Mouse (Mus musculus) forebrain, embryonic 16.5 days (tissue): ENCODE measurements around the gene Zcchc13. TPM values are rescaled to one million over a fixed set of nuclear protein-coding genes. Genes with fewer than 3 reads are reported as not detected.
"Not testable (repeated sequence)": the region's sequence is repeated elsewhere in the genome, so short reads cannot be mapped to it uniquely, and the experiment has no call there.

Source experiments
- ATAC-seq: fragments of 200-750 bp; cut with Nextera tagmentation; 2 replicates; pipeline ENCODE4 v1.8.0; 2017; ENCODE audit warnings: mild to moderate bottlenecking, moderate library complexity
- H3K27ac ChIP-seq: fragments of 300-500 bp; sonication (generic); 2 replicates; pipeline ENCODE4 v1.5.1; 2014; ENCODE audit warnings: low read length, control low read depth
- H3K27me3 ChIP-seq: fragments of 300-500 bp; sonication (generic); replicated peaks from 2 replicates; pipeline ENCODE4 v1.6.1; 2014; ENCODE audit warnings: low read length; ENCODE audit not compliant: control insufficient read depth, insufficient read depth
- H3K36me3 ChIP-seq: fragments of 300-500 bp; sonication (generic); 2 replicates; pipeline ENCODE4 v1.6.1; 2014; ENCODE audit not compliant: control insufficient read depth, insufficient read depth
- H3K4me1 ChIP-seq: fragments of 300-500 bp; sonication (generic); replicated peaks from 2 replicates; pipeline ENCODE4 v1.6.1; 2014; ENCODE audit warnings: low read length; ENCODE audit not compliant: control insufficient read depth, insufficient read depth
- H3K4me2 ChIP-seq: fragments of 300-500 bp; sonication (generic); 2 replicates; pipeline ENCODE4 v1.6.1; 2014; ENCODE audit warnings: mild to moderate bottlenecking, low read length, control low read depth
- H3K4me3 ChIP-seq: fragments of 300-500 bp; sonication (generic); replicated peaks from 2 replicates; pipeline ENCODE4 v1.5.1; 2014; ENCODE audit warnings: mild to moderate bottlenecking, low read length, control low read depth
- H3K9ac ChIP-seq: fragments of 300-500 bp; sonication (generic); replicated peaks from 2 replicates; pipeline ENCODE4 v1.6.1; 2014; ENCODE audit warnings: low read depth, low read length, control low read depth
- H3K9me3 ChIP-seq: fragments of 300-500 bp; sonication (generic); 2 replicates; pipeline ENCODE4 v1.6.1; 2016; ENCODE audit warnings: low read length; ENCODE audit not compliant: control insufficient read depth
- WGBS: fragments of 180-500 bp; shearing (Covaris S2); extraction: QIAGEN DNeasy Blood & Tissue Kit; methylation state at CpG from one replicate; pipeline ENCODE4 v1.1.7; 2014; 5-methylcytosine and 5-hydroxymethylcytosine counted together
- polyA plus RNA-seq: library from polyadenylated mRNA; unstranded; fragments of >200 nt; fragmentation: Nextera tagmentation; extraction: Ambion mirVana; gene quantifications from 2 replicates; pipeline ENCODE4 v1.2.1, GENCODE M21; 2015

The Zcchc13 gene
- polyA plus RNA-seq, 1 experiment from 2014 or later = not detected

DNA sequence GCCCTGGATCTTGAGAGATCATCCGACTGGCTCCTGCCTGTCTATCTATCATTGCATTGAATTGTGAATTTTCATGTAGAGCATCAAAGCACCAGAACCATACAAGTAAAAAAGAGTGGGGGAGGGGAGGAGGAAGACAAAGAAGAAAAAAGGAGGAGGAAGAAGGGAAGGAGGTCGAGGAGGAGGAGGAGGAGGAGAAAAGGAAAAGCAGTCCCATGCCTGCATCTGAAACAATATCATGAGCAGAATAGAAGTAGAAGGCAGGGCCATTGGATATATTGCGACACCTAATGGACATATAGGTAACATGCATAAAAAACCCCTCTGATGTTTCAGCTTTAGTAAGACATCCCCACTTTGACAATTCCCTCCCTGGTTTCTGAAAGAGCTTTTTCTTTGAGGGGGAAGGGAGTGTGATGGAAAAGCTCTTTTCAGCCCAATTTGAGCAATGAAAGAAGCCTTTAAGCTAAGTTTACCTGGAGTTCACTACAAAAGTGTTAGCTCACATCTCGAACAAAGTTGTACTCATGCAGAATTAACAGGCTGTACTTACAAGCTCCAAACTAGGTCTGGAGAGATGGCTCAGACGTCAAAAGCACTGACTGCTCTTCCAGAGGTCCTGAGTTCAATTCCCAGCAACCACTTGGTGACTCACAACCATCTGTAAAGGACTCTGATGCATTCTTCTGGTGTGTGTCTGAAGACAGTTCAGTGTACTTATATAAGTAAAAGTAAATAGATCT lies 5.8 kb upstream of the Zcchc13 start:
- no peaks in the 10 kb centered on the region for H3K36me3 ChIP-seq
- H3K27me3 ChIP-seq = no peaks in the 10 kb centered on the region; the same call in 1 of the 2 replicates
- H3K4me3 ChIP-seq = no peak overlapping the region
- WGBS = 19% methylated on average over 5 of the region's 5 CpGs
- H3K4me2 ChIP-seq = no peak overlapping the region
- peaks cover 8% of the 10 kb centered on the region for H3K4me1 ChIP-seq
- no peak overlapping the region for H3K27ac ChIP-seq
- H3K9me3 ChIP-seq = no peaks in the 10 kb centered on the region
- H3K9ac ChIP-seq = no peak overlapping the region
- no peak for ATAC-seq

DNA sequence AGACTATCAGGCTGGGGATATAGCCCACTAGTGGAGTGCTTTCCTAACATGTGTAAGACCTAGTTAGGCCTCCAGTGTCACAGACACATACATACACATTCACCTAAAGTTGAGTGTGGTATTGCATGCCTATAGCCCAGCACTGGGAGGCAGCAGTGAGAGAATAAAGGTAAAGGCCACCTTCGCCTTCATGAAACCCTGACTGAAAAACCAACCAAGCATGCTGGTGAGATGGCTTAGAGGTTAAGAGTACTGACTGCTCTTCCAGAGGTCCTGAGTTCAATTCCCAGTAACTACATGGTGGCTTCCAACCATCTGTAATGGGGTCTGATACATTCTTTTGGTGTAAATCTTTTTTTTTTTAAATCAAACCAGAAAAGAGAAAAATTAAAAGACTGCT lies 1.5 kb upstream of the Zcchc13 start:
- no peak overlapping the region for H3K4me3 ChIP-seq
- no peaks in the 10 kb centered on the region for H3K36me3 ChIP-seq
- no peaks in the 10 kb centered on the region for H3K9me3 ChIP-seq
- no peak overlapping the region for H3K9ac ChIP-seq
- no peak overlapping the region for H3K27ac ChIP-seq
- 47% methylated on average over 1 of the region's 1 CpGs for WGBS
- no peak overlapping the region for H3K4me2 ChIP-seq
- ATAC-seq = no peak
- no peaks in the 10 kb centered on the region; the same call in 1 of the 2 replicates for H3K27me3 ChIP-seq
- H3K4me1 ChIP-seq = peaks cover 6% of the 10 kb centered on the region

DNA sequence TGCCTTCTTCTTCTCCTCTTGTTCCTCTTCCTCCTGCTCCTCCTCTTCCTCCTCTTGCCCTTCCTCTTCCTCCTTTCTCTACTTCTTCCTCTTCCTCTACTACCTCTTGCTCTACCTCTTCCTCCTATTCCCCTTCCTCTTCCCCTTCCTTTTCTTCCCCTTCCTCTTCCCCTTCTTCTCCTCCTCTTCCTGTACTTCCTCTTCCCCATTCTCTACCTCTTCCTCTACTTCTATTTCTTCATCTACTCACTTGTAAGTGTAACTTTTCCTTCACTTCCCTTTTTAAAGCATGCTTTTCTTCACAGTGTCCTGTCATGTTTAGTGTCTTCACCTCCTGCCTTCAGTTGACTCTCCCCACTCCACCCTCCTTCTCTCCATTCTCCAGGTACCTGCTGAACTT lies 3.5 kb downstream of the Zcchc13 start:
- no peak for ATAC-seq

DNA sequence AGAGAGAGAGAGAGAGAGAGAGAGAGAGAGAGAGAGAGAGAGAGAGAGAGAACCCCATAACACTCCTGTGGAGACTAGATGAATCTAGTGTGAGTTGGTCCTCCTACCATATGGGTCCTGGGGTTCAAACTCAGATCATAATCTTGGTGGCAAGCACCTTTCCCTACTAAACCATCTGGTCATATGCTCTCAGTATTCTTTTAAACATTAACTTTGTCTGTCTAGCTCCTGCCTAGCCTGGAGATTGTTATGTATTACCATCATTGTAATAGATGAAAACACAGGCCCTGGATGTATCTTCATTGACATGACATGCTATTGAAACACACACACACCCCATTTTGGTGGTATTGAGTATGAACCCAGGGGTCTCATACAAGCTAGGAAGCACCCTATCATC lies 5.6 kb downstream of the Zcchc13 start:
- H3K36me3 ChIP-seq = no peaks in the 10 kb centered on the region
- H3K4me3 ChIP-seq = no peak overlapping the region
- no peak overlapping the region for H3K9ac ChIP-seq
- no peak for ATAC-seq
- no peaks in the 10 kb centered on the region for H3K9me3 ChIP-seq
- peaks cover 3% of the 10 kb centered on the region; the same call in 1 of the 2 replicates for H3K27me3 ChIP-seq
- H3K27ac ChIP-seq = no peak overlapping the region
- no peaks in the 10 kb centered on the region for H3K4me1 ChIP-seq
- H3K4me2 ChIP-seq = no peak overlapping the region

More for the DNA sequence above, 3.5 kb downstream of the Zcchc13 start:
- Histone ChIP-seq H3K9ac (no peak overlapping the region), H3K4me2 (no peak overlapping the region), H3K9me3 (no peaks in the 10 kb centered on the region), H3K36me3 (no peaks in the 10 kb centered on the region), H3K4me1 (no peaks in the 10 kb centered on the region), H3K27me3 (peaks cover 3% of the 10 kb centered on the region; the same call in 1 of the 2 replicates), H3K4me3 (no peak overlapping the region), H3K27ac (no peak overlapping the region)

DNA sequence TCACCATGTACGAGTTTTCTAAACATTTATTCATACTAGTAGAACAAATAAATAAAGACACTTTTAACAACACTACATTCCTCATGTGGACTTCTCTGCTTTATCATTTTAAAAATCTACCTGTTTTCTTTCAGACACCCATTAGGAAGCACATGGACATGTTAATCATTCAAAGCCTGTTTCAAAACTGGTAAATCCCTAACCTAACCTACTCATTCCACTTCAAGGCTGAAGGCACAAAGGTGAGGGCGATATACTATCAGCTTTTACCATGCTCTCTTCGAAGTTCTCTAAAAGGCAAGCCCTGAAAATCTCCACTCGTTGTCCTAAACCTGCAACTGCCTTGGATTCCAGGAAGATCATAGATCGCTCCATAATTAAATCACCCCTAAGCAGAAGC lies 8.2 kb downstream of the Zcchc13 start:
- Histone ChIP-seq H3K27me3 (peaks cover 10% of the 10 kb centered on the region), H3K27ac (no peak overlapping the region), H3K4me3 (no peak overlapping the region), H3K4me1 (no peaks in the 10 kb centered on the region), H3K4me2 (no peak overlapping the region), H3K9me3 (no peaks in the 10 kb centered on the region), H3K9ac (no peak overlapping the region), H3K36me3 (no peaks in the 10 kb centered on the region)
- ATAC-seq = no peak
- WGBS = 88% methylated on average over 5 of the region's 5 CpGs

DNA sequence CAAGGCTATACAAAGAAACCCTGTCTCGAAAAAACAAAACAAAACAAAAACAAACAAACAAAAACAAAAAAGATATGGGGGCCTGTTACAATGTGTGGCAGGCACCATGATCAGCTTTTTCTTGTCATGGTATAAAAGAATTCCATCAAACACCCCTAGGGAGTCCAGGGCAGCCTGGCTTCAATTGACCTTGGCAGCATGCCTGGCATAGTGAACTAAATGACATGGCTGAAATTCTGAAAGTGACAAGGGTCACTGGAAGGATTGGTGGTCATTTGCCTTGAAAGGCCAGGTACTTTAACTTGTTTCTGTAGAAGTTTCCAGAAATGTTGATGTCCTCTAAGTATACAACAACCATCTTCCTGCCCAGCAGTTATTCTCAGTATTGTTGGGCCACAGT lies 13.9 kb downstream of the Zcchc13 start:
- Histone ChIP-seq H3K9ac (no peak overlapping the region), H3K4me2 (no peak overlapping the region), H3K9me3 (no peaks in the 10 kb centered on the region), H3K27ac (no peak overlapping the region), H3K4me3 (no peak overlapping the region), H3K36me3 (no peaks in the 10 kb centered on the region), H3K4me1 (no peaks in the 10 kb centered on the region), H3K27me3 (peaks cover 17% of the 10 kb centered on the region)
- no peak for ATAC-seq
- whole genome bisulfite sequencing = 73% methylated on average over 1 of the region's 1 CpGs

DNA sequence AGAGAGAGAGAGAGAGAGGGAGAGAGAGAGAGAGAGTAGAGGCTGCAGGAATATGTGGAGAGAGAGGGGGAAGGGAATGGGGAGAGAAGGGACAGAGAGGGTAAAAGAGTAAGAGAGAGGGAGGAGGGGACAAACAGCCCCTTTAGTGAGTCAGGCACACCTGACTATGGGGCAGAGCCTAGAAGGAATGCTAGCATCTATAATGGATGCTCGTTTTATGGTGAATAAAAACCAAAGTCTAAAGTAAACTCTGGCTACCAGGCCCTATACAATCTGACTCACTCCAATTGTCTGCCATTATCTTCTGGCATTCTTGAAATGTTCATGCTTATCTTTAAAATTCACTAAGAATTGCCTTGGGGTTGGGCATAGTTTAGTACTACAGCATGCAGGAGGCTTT lies 21.7 kb downstream of the Zcchc13 start:
- Histone ChIP-seq H3K9ac (no peak overlapping the region), H3K4me3 (no peak overlapping the region), H3K4me2 (no peak overlapping the region), H3K27me3 (peaks cover 13% of the 10 kb centered on the region; the same call in 1 of the 2 replicates), H3K4me1 (no peaks in the 10 kb centered on the region), H3K36me3 (no peaks in the 10 kb centered on the region), H3K27ac (no peak overlapping the region), H3K9me3 (no peaks in the 10 kb centered on the region)
- ATAC-seq = no peak
- WGBS = 56% methylated on average over 1 of the region's 1 CpGs

DNA sequence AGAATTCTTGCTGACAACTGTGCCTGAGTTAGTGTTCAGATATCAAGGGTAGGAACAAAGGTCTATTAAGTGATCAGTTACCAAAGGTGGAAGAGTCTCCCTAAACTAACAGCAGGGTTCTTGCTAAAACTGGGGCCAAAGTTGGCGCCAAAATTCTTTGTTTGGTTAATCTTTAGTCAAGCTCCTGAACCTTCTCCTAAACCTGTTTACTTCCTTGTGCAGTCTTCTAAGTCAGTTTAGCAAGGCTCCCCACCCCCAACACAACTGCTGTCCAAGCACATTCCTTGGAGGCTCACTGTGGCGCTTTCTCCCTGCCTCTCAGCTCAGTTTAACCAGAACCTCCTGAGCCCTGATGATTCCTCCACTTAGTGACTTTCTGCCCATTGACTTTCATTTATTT lies 22.6 kb downstream of the Zcchc13 start:
- Histone ChIP-seq H3K4me1 (no peaks in the 10 kb centered on the region), H3K27me3 (peaks cover 13% of the 10 kb centered on the region; the same call in 1 of the 2 replicates), H3K27ac (no peak overlapping the region), H3K4me3 (no peak overlapping the region), H3K9ac (no peak overlapping the region), H3K9me3 (no peaks in the 10 kb centered on the region), H3K4me2 (no peak overlapping the region), H3K36me3 (no peaks in the 10 kb centered on the region)
- WGBS = 21% methylated on average over 2 of the region's 2 CpGs
- no peak for ATAC-seq

DNA sequence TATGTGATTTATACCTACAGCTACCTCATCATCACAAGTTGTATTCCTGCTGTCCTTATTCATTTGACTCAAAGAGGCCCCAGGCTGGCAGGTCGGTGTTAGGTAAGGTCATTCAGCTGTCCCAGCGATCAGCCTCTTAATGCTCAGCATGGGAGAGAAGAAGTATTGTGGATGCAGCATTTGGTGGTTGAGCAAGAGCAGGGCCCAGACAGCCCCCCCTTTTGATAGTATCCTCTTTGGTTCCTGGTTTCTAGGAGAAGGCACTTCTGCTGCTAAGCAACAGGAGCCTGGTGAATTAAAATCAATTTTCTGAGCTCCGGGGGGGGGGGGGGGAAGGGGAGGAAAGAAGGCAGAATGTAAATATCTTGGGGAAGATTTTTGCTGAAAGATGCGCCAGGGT lies 28.6 kb downstream of the Zcchc13 start:
- ATAC-seq = peak; percentile 58

DNA sequence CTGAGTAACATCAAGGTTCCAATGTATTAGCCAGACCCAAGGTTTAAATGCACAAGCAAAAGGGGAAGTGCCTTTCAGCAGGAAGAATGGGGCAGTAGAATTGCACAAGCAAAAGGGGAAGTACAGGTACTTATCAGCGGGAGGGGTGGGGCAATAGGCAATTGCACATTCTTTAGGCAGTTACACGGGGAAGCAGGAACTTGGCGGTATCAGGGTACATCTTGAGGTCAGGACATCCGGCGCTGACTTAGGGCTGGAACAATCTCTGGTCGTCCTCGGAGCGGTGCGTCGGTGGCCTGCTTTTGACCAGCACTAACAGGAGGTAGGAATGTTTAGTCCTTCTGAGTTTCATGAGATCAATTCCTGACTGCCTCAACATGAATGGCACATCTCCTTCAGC lies 34.1 kb downstream of the Zcchc13 start:
- not testable (repeated sequence) for H3K4me2 ChIP-seq, H3K27me3 ChIP-seq, H3K9me3 ChIP-seq, H3K4me1 ChIP-seq, H3K4me3 ChIP-seq, H3K27ac ChIP-seq, H3K9ac ChIP-seq, H3K36me3 ChIP-seq, ATAC-seq
- 91% methylated on average over 10 of the region's 10 CpGs for WGBS

More for the DNA sequence above, 28.6 kb downstream of the Zcchc13 start:
- H3K27ac ChIP-seq = no peak overlapping the region
- H3K36me3 ChIP-seq = no peaks in the 10 kb centered on the region
- no peaks in the 10 kb centered on the region for H3K4me1 ChIP-seq
- no peak overlapping the region for H3K9ac ChIP-seq
- WGBS = 57% methylated on average over 3 of the region's 4 CpGs
- H3K4me3 ChIP-seq = no peak overlapping the region
- peaks cover 2% of the 10 kb centered on the region; the same call in 1 of the 2 replicates for H3K27me3 ChIP-seq
- no peak overlapping the region for H3K4me2 ChIP-seq
- no peaks in the 10 kb centered on the region for H3K9me3 ChIP-seq
